Mouse (Mus musculus): ENCODE results near the gene Eml6.

DNA sequence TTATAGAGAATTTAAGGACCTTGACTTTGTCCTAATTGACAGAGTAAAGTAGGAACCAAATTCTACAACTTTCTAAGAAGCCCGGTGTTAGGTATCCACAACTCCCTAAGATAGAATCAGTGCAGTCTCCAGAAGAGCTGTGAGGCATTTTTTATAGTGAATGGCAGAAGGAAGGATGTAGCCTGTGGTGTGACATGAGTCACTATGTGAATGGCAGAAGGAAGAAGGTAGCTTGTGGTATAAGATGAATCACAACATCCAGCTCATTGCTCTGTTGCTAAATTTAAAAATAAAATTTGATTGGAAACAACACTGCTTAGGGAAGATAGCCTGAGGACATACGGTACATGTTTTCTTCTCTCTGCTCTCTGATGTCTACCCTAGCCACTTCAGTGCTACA is 146.2 kb downstream of the Eml6 start:
- TF ChIP-seq MAX (IDR thresholded peaks at IDR 0.05) (no peak), MYOG (IDR thresholded peaks at IDR 0.05; ENCODE audit: control insufficient read depth, extremely low read depth, insufficient read length) (no peak), CTCF (IDR thresholded peaks at IDR 0.05; ENCODE audit: control insufficient read depth, insufficient read depth, insufficient read length) (no peak), USF1 (IDR thresholded peaks at IDR 0.05; ENCODE audit: low read depth) (no peak), CEBPB (IDR thresholded peaks at IDR 0.05; ENCODE audit: low read depth) (no peak), FOSL1 (IDR thresholded peaks at IDR 0.05; ENCODE audit: insufficient read depth, low read length, poor library complexity, severe bottlenecking) (no peak)
